Mouse (Mus musculus) forebrain, embryonic 11.5 days (tissue): Measurements from ENCODE around the gene Zfp385c. TPM values are rescaled to one million over a fixed set of nuclear protein-coding genes. Genes with fewer than 3 reads are reported as not detected.
A peak's percentile ranks its signal among the peaks of the same experiment; 100 is the strongest.

Experiments
- ATAC-seq: fragments of 200-750 bp; cut with Nextera tagmentation; replicated peaks from 2 replicates; pipeline ENCODE4 v1.8.0; 2017; ENCODE audit warnings: moderate TSS enrichment; ENCODE audit not compliant: low FRiP score
- DNase-seq: peaks from one replicate; pipeline ENCODE4 v3.0.0-alpha.2; 2017; ENCODE audit warnings: low spot score
- H3K27ac ChIP-seq: fragments of 300-500 bp; sonication (generic); 2 replicates; pipeline ENCODE4 v1.5.1; 2014; ENCODE audit warnings: low read depth, low read length
- H3K27me3 ChIP-seq: fragments of 300-500 bp; sonication (generic); 2 replicates; pipeline ENCODE4 v1.6.1; 2014; ENCODE audit warnings: mild to moderate bottlenecking, low read length, mixed read lengths; ENCODE audit not compliant: control insufficient read depth, insufficient read depth
- H3K36me3 ChIP-seq: fragments of 300-500 bp; sonication (generic); 2 replicates; pipeline ENCODE4 v1.6.1; 2014; ENCODE audit warnings: mild to moderate bottlenecking, low read length, moderate library complexity, mixed read lengths; ENCODE audit not compliant: control insufficient read depth, insufficient read depth
- H3K4me1 ChIP-seq: fragments of 300-500 bp; sonication (generic); replicated peaks from 2 replicates; pipeline ENCODE4 v1.6.1; 2014; ENCODE audit warnings: low read length, mixed read lengths; ENCODE audit not compliant: control insufficient read depth, insufficient read depth
- H3K4me2 ChIP-seq: fragments of 300-500 bp; sonication (generic); 2 replicates; pipeline ENCODE4 v1.6.1; 2014; ENCODE audit warnings: low read depth, mild to moderate bottlenecking, low read length, moderate library complexity, mixed read lengths; ENCODE audit not compliant: severe bottlenecking
- H3K4me3 ChIP-seq: fragments of 300-500 bp; sonication (generic); 2 replicates; pipeline ENCODE4 v1.5.1; 2014; ENCODE audit warnings: low read depth, low read length
- H3K9ac ChIP-seq: fragments of 300-500 bp; sonication (generic); 2 replicates; pipeline ENCODE4 v1.6.1; 2014; ENCODE audit warnings: low read length
- H3K9me3 ChIP-seq: fragments of 300-500 bp; sonication (generic); 2 replicates; pipeline ENCODE4 v1.6.1; 2016; ENCODE audit warnings: low read length, mixed read lengths; ENCODE audit not compliant: control insufficient read depth
- WGBS: fragments of 180-500 bp; shearing (Covaris S2); extraction: QIAGEN DNeasy Blood & Tissue Kit; methylation state at CpG from one replicate; pipeline ENCODE4 v1.1.7; 2014; 5-methylcytosine and 5-hydroxymethylcytosine counted together
- polyA plus RNA-seq: library from polyadenylated mRNA; unstranded; fragments of >200 nt; fragmentation: Nextera tagmentation; extraction: Ambion mirVana; gene quantifications from 2 replicates; pipeline ENCODE4 v1.2.1, GENCODE M21; 2014

Zfp385c gene
- polyA plus RNA-seq, 1 experiment from 2014 or later, result not detected

- DNase-seq (no peak), ATAC-seq (no peak)
- Histone ChIP-seq H3K9ac (no peak within 1 kb of the TSS), H3K9me3 (no peaks in the 10 kb centered on the region), H3K4me3 (no peak within 1 kb of the TSS), H3K4me2 (no peak within 1 kb of the TSS), H3K36me3 (peaks cover 4% of the 10 kb centered on the region; the same call in 1 of the 2 replicates), H3K27me3 (no peaks in the 10 kb centered on the region), H3K4me1 (0 out of 2 replicates have a peak, but pooled peaks cover 2% of the 10 kb centered on the region), H3K27ac (no peak within 1 kb of the TSS)
- 66% methylated on average over 7 of the region's 7 CpGs for WGBS
These were observed 11.7 kb upstream of the Zfp385c start, which contains the start of gene Dhx58 for GRCm38 (mm10) chr11:100703851-100704531. Gene Dhx58, minus strand, starts transcription at chr11:100704271.

GRCm38 (mm10) chr11:100703366-100703765 is 11.1 kb upstream of the Zfp385c start:
- ATAC-seq (no peak), DNase-seq (no peak)
- no peaks in the 10 kb centered on the region for H3K27me3 ChIP-seq
- H3K4me3 ChIP-seq, result no peak overlapping the region
- WGBS, result 74% methylated on average over 11 of the region's 11 CpGs
- no peak overlapping the region for H3K4me2 ChIP-seq
- H3K9me3 ChIP-seq, result no peaks in the 10 kb centered on the region
- H3K36me3 ChIP-seq, result peaks cover 3% of the 10 kb centered on the region; the same call in 1 of the 2 replicates
- no peak overlapping the region for H3K27ac ChIP-seq
- no peak overlapping the region for H3K9ac ChIP-seq
- H3K4me1 ChIP-seq, result 0 out of 2 replicates have a peak, but pooled peaks cover 2% of the 10 kb centered on the region

GRCm38 (mm10) chr11:100702906-100703305 is 10.7 kb upstream of the Zfp385c start:
- peaks cover 3% of the 10 kb centered on the region; the same call in 1 of the 2 replicates for H3K36me3 ChIP-seq
- H3K27me3 ChIP-seq, result no peaks in the 10 kb centered on the region
- H3K4me3 ChIP-seq, result no peak overlapping the region
- 0 out of 2 replicates have a peak, but pooled peaks cover 2% of the 10 kb centered on the region for H3K4me1 ChIP-seq
- H3K27ac ChIP-seq, result no peak overlapping the region
- ATAC-seq, result no peak
- H3K9ac ChIP-seq, result no peak overlapping the region
- WGBS, result 49% methylated on average over 7 of the region's 7 CpGs
- DNase-seq, result no peak
- H3K9me3 ChIP-seq, result no peaks in the 10 kb centered on the region
- no peak overlapping the region for H3K4me2 ChIP-seq

- Histone ChIP-seq H3K4me1 (0 out of 2 replicates have a peak, but pooled peaks cover 2% of the 10 kb centered on the region), H3K36me3 (peaks cover 3% of the 10 kb centered on the region; the same call in 1 of the 2 replicates), H3K27me3 (no peaks in the 10 kb centered on the region), H3K27ac (no peak overlapping the region), H3K4me2 (no peak overlapping the region), H3K9me3 (no peaks in the 10 kb centered on the region), H3K4me3 (no peak overlapping the region), H3K9ac (no peak overlapping the region)
- peak; percentile 75 for DNase-seq
- 35% methylated on average over 19 of the region's 19 CpGs for WGBS
- 0 out of 2 replicates have a peak, but pooled peaks have one; percentile 46 for ATAC-seq
These were observed 10.0 kb upstream of the Zfp385c start for GRCm38 (mm10) chr11:100702081-100702851.

GRCm38 (mm10) chr11:100701301-100701700 is 9.0 kb upstream of the Zfp385c start:
- no peak overlapping the region for H3K4me3 ChIP-seq
- H3K27me3 ChIP-seq, result no peaks in the 10 kb centered on the region
- H3K9ac ChIP-seq, result peak overlapping the region; percentile 17; the same call in 1 of the 2 replicates
- no peaks in the 10 kb centered on the region for H3K9me3 ChIP-seq
- H3K36me3 ChIP-seq, result peaks cover 1% of the 10 kb centered on the region; the same call in 1 of the 2 replicates
- no peak overlapping the region for H3K27ac ChIP-seq
- DNase-seq (peak; percentile 69), ATAC-seq (no peak)
- 0 out of 2 replicates have a peak, but pooled peaks cover 2% of the 10 kb centered on the region for H3K4me1 ChIP-seq
- peak overlapping the region; percentile 41 for H3K4me2 ChIP-seq
- whole genome bisulfite sequencing, result 3% methylated on average over 14 of the region's 14 CpGs

GRCm38 (mm10) chr11:100700710-100701109 is 8.5 kb upstream of the Zfp385c start:
- Histone ChIP-seq H3K27me3 (no peaks in the 10 kb centered on the region), H3K4me1 (0 out of 2 replicates have a peak, but pooled peaks cover 2% of the 10 kb centered on the region), H3K9ac (no peak overlapping the region), H3K9me3 (no peaks in the 10 kb centered on the region), H3K36me3 (no peaks in the 10 kb centered on the region; the same call in 1 of the 2 replicates), H3K4me2 (peak overlapping the region; percentile 41; the same call in 1 of the 2 replicates), H3K4me3 (no peak overlapping the region), H3K27ac (no peak overlapping the region)
- 72% methylated on average over 3 of the region's 3 CpGs for WGBS
- ATAC-seq (no peak), DNase-seq (no peak)

GRCm38 (mm10) chr11:100697921-100698320 is 5.7 kb upstream of the Zfp385c start:
- ATAC-seq, result no peak

GRCm38 (mm10) chr11:100694926-100695325 is 2.7 kb upstream of the Zfp385c start:
- no peak overlapping the region for H3K27ac ChIP-seq
- peak; percentile 89 for DNase-seq
- H3K27me3 ChIP-seq, result peaks cover 10% of the 10 kb centered on the region; the same call in 1 of the 2 replicates
- H3K9ac ChIP-seq, result no peak overlapping the region
- no peaks in the 10 kb centered on the region for H3K36me3 ChIP-seq
- H3K4me1 ChIP-seq, result no peaks in the 10 kb centered on the region; the same call in 1 of the 2 replicates
- H3K9me3 ChIP-seq, result no peaks in the 10 kb centered on the region
- H3K4me3 ChIP-seq, result no peak overlapping the region
- WGBS, result 44% methylated on average over 5 of the region's 5 CpGs
- H3K4me2 ChIP-seq, result no peak overlapping the region
- ATAC-seq, result no peak

More at GRCm38 (mm10) chr11:100697921-100698320, 5.7 kb upstream of the Zfp385c start:
- DNase-seq, result no peak
- 80% methylated on average over 7 of the region's 7 CpGs for WGBS
- no peak overlapping the region for H3K4me2 ChIP-seq
- peaks cover 4% of the 10 kb centered on the region; the same call in 1 of the 2 replicates for H3K27me3 ChIP-seq
- H3K36me3 ChIP-seq, result no peaks in the 10 kb centered on the region
- no peak overlapping the region for H3K27ac ChIP-seq
- H3K9ac ChIP-seq, result no peak overlapping the region
- no peak overlapping the region for H3K4me3 ChIP-seq
- peaks cover 2% of the 10 kb centered on the region; the same call in 1 of the 2 replicates for H3K4me1 ChIP-seq
- H3K9me3 ChIP-seq, result no peaks in the 10 kb centered on the region
